Mouse (Mus musculus): ENCODE measurements around the gene D630045J12Rik. TPM values are rescaled to one million over a fixed set of nuclear protein-coding genes. Genes with fewer than 3 reads are reported as not detected.
A peak's percentile ranks its signal among the peaks of the same experiment; 100 is the strongest.

Gene D630045J12Rik
- polyA plus RNA-seq, 1 experiment from 2014 or later, result 1.8 TPM

GRCm38 (mm10) chr6:38110859-38111258 is 142.9 kb downstream of the D630045J12Rik start:
- Histone ChIP-seq H3K9ac (no peak overlapping the region), H3K36me3 (no peaks in the 10 kb centered on the region), H3K27me3 (replicated peaks) (peaks cover 14% of the 10 kb centered on the region; the same call in 1 of the 2 replicates), H3K4me1 (peaks cover 5% of the 10 kb centered on the region; the same call in 1 of the 2 replicates), H3K4me2 (no peak overlapping the region), H3K27ac (replicated peaks) (no peak overlapping the region), H3K4me3 (no peak overlapping the region), H3K9me3 (no peaks in the 10 kb centered on the region)
- ATAC-seq (ENCODE audit: extremely low read depth, insufficient number of reproducible peaks, low FRiP score, low TSS enrichment), result no peak
- 77% methylated on average over 9 of the region's 9 CpGs for WGBS

GRCm38 (mm10) chr6:38109871-38110270 is 143.9 kb downstream of the D630045J12Rik start:
- H3K27me3 ChIP-seq (replicated peaks), result peaks cover 14% of the 10 kb centered on the region; the same call in 1 of the 2 replicates
- peaks cover 5% of the 10 kb centered on the region; the same call in 1 of the 2 replicates for H3K4me1 ChIP-seq
- H3K4me3 ChIP-seq, result no peak overlapping the region
- H3K36me3 ChIP-seq, result no peaks in the 10 kb centered on the region
- peak overlapping the region; percentile 40 for H3K4me2 ChIP-seq
- no peak overlapping the region for H3K27ac ChIP-seq (replicated peaks)
- WGBS, result 18% methylated on average over 9 of the region's 9 CpGs
- H3K9ac ChIP-seq, result peak overlapping the region; percentile 54
- ATAC-seq (ENCODE audit: extremely low read depth, insufficient number of reproducible peaks, low FRiP score, low TSS enrichment), result no peak
- no peaks in the 10 kb centered on the region for H3K9me3 ChIP-seq

GRCm38 (mm10) chr6:38109160-38109795 is 144.5 kb downstream of the D630045J12Rik start, which contains the start of gene Tmem213:
Gene Tmem213, plus strand, starts transcription at chr6:38109255.
- no peaks in the 10 kb centered on the region for H3K9me3 ChIP-seq
- no peak within 1 kb of the TSS for H3K27ac ChIP-seq (replicated peaks)
- H3K4me2 ChIP-seq, result peak within 1 kb of the TSS; percentile 40
- WGBS, result 34% methylated on average over 9 of the region's 9 CpGs
- H3K36me3 ChIP-seq, result no peaks in the 10 kb centered on the region
- no peak for ATAC-seq (ENCODE audit: extremely low read depth, insufficient number of reproducible peaks, low FRiP score, low TSS enrichment)
- peak within 1 kb of the TSS; percentile 54 for H3K9ac ChIP-seq
- H3K27me3 ChIP-seq (replicated peaks), result peaks cover 14% of the 10 kb centered on the region; the same call in 1 of the 2 replicates
- H3K4me1 ChIP-seq, result peaks cover 5% of the 10 kb centered on the region; the same call in 1 of the 2 replicates
- H3K4me3 ChIP-seq, result no peak within 1 kb of the TSS

- WGBS, result 82% methylated on average over 5 of the region's 5 CpGs
- Histone ChIP-seq H3K4me2 (no peak overlapping the region), H3K36me3 (no peaks in the 10 kb centered on the region), H3K27me3 (replicated peaks) (peaks cover 14% of the 10 kb centered on the region; the same call in 1 of the 2 replicates), H3K9me3 (no peaks in the 10 kb centered on the region), H3K4me3 (no peak overlapping the region), H3K27ac (replicated peaks) (no peak overlapping the region), H3K9ac (no peak overlapping the region), H3K4me1 (peaks cover 5% of the 10 kb centered on the region; the same call in 1 of the 2 replicates)
- no peak for ATAC-seq (ENCODE audit: extremely low read depth, insufficient number of reproducible peaks, low FRiP score, low TSS enrichment)
These were observed 145.4 kb downstream of the D630045J12Rik start for GRCm38 (mm10) chr6:38108449-38108848.

- 82% methylated on average over 9 of the region's 9 CpGs for WGBS
- no peak overlapping the region for H3K9ac ChIP-seq
- no peak overlapping the region for H3K4me2 ChIP-seq
- H3K4me1 ChIP-seq, result peaks cover 5% of the 10 kb centered on the region; the same call in 1 of the 2 replicates
- no peaks in the 10 kb centered on the region for H3K36me3 ChIP-seq
- no peak for ATAC-seq (ENCODE audit: extremely low read depth, insufficient number of reproducible peaks, low FRiP score, low TSS enrichment)
- H3K27ac ChIP-seq (replicated peaks), result no peak overlapping the region
- no peaks in the 10 kb centered on the region for H3K9me3 ChIP-seq
- H3K27me3 ChIP-seq (replicated peaks), result peaks cover 14% of the 10 kb centered on the region; the same call in 1 of the 2 replicates
- no peak overlapping the region for H3K4me3 ChIP-seq
These were observed 147.9 kb downstream of the D630045J12Rik start for GRCm38 (mm10) chr6:38105924-38106323.

- Histone ChIP-seq H3K27ac (replicated peaks) (no peak overlapping the region), H3K9ac (no peak overlapping the region), H3K36me3 (no peaks in the 10 kb centered on the region), H3K9me3 (no peaks in the 10 kb centered on the region), H3K4me2 (no peak overlapping the region), H3K4me3 (no peak overlapping the region), H3K27me3 (replicated peaks) (0 out of 2 replicates have a peak, but pooled peaks cover 1% of the 10 kb centered on the region), H3K4me1 (no peaks in the 10 kb centered on the region)
- 30% methylated on average over 6 of the region's 6 CpGs for WGBS
- no peak for ATAC-seq (ENCODE audit: extremely low read depth, insufficient number of reproducible peaks, low FRiP score, low TSS enrichment)
These were observed 150.0 kb downstream of the D630045J12Rik start for GRCm38 (mm10) chr6:38103775-38104174.

GRCm38 (mm10) chr6:38102216-38102795 is 151.5 kb downstream of the D630045J12Rik start:
- Histone ChIP-seq H3K4me2 (no peak overlapping the region), H3K4me1 (no peaks in the 10 kb centered on the region), H3K9me3 (no peaks in the 10 kb centered on the region), H3K4me3 (no peak overlapping the region), H3K9ac (no peak overlapping the region), H3K36me3 (no peaks in the 10 kb centered on the region), H3K27ac (replicated peaks) (no peak overlapping the region), H3K27me3 (replicated peaks) (no peaks in the 10 kb centered on the region)
- no peak for ATAC-seq (ENCODE audit: extremely low read depth, insufficient number of reproducible peaks, low FRiP score, low TSS enrichment)
- 83% methylated on average over 7 of the region's 7 CpGs for WGBS

GRCm38 (mm10) chr6:38096961-38097370 is 156.8 kb downstream of the D630045J12Rik start:
- Histone ChIP-seq H3K4me3 (no peak overlapping the region), H3K27ac (replicated peaks) (no peak overlapping the region), H3K36me3 (no peaks in the 10 kb centered on the region), H3K9ac (no peak overlapping the region), H3K4me2 (no peak overlapping the region), H3K27me3 (replicated peaks) (no peaks in the 10 kb centered on the region), H3K9me3 (no peaks in the 10 kb centered on the region), H3K4me1 (no peaks in the 10 kb centered on the region)
- ATAC-seq (ENCODE audit: extremely low read depth, insufficient number of reproducible peaks, low FRiP score, low TSS enrichment), result no peak
- 45% methylated on average over 5 of the region's 5 CpGs for WGBS

- 73% methylated on average over 10 of the region's 10 CpGs for WGBS
- H3K4me2 ChIP-seq, result no peak overlapping the region
- H3K4me1 ChIP-seq, result no peaks in the 10 kb centered on the region
- no peak for ATAC-seq (ENCODE audit: extremely low read depth, insufficient number of reproducible peaks, low FRiP score, low TSS enrichment)
- no peak overlapping the region for H3K9ac ChIP-seq
- H3K4me3 ChIP-seq, result no peak overlapping the region
- no peaks in the 10 kb centered on the region for H3K9me3 ChIP-seq
- H3K27ac ChIP-seq (replicated peaks), result no peak overlapping the region
- H3K36me3 ChIP-seq, result no peaks in the 10 kb centered on the region
- H3K27me3 ChIP-seq (replicated peaks), result no peaks in the 10 kb centered on the region
These were observed 159.1 kb downstream of the D630045J12Rik start for GRCm38 (mm10) chr6:38094701-38095100.

- Histone ChIP-seq H3K4me1 (no peaks in the 10 kb centered on the region), H3K27me3 (replicated peaks) (no peaks in the 10 kb centered on the region), H3K4me3 (no peak overlapping the region), H3K27ac (replicated peaks) (no peak overlapping the region), H3K9me3 (no peaks in the 10 kb centered on the region), H3K9ac (no peak overlapping the region), H3K36me3 (no peaks in the 10 kb centered on the region), H3K4me2 (no peak overlapping the region)
- ATAC-seq (ENCODE audit: extremely low read depth, insufficient number of reproducible peaks, low FRiP score, low TSS enrichment), result no peak
- WGBS, result 87% methylated on average over 8 of the region's 8 CpGs
These were observed 161.3 kb downstream of the D630045J12Rik start for GRCm38 (mm10) chr6:38092539-38092938.

GRCm38 (mm10) chr6:38087242-38088026 is 166.4 kb downstream of the D630045J12Rik start:
- H3K27me3 ChIP-seq (replicated peaks), result no peaks in the 10 kb centered on the region
- no peaks in the 10 kb centered on the region for H3K9me3 ChIP-seq
- no peak overlapping the region for H3K4me2 ChIP-seq
- no peak overlapping the region for H3K27ac ChIP-seq (replicated peaks)
- 77% methylated on average over 9 of the region's 9 CpGs for WGBS
- H3K36me3 ChIP-seq, result no peaks in the 10 kb centered on the region
- no peak overlapping the region for H3K9ac ChIP-seq
- ATAC-seq (ENCODE audit: extremely low read depth, insufficient number of reproducible peaks, low FRiP score, low TSS enrichment), result no peak
- H3K4me1 ChIP-seq, result peaks cover 2% of the 10 kb centered on the region; the same call in 1 of the 2 replicates
- H3K4me3 ChIP-seq, result no peak overlapping the region

All from heart, embryonic 13.5 days (tissue).